Mouse (Mus musculus) kidney, embryonic 16.5 days (tissue): Measurements from ENCODE around the gene Spata1. TPM values are rescaled to one million over a fixed set of nuclear protein-coding genes. Genes with fewer than 3 reads are reported as not detected.

ENCODE experiments used
- ATAC-seq: fragments of 200-750 bp; cut with Nextera tagmentation; 2 replicates; pipeline ENCODE4 v1.8.0; 2017; ENCODE audit warnings: moderate TSS enrichment; ENCODE audit not compliant: low FRiP score, low TSS enrichment
- H3K27ac ChIP-seq: fragments of 300-500 bp; sonication (generic); 2 replicates; pipeline ENCODE4 v1.5.1; 2014; ENCODE audit warnings: low read length
- H3K27me3 ChIP-seq: fragments of 300-500 bp; sonication (generic); 2 replicates; pipeline ENCODE4 v1.6.1; 2014; ENCODE audit warnings: low read length, control low read depth, mixed read lengths; ENCODE audit not compliant: insufficient read depth
- H3K36me3 ChIP-seq: fragments of 300-500 bp; sonication (generic); 2 replicates; pipeline ENCODE4 v1.6.1; 2014; ENCODE audit warnings: low read length, control low read depth, mixed read lengths; ENCODE audit not compliant: insufficient read depth
- H3K4me1 ChIP-seq: fragments of 300-500 bp; sonication (generic); 2 replicates; pipeline ENCODE4 v1.6.1; 2014; ENCODE audit warnings: low read length, control low read depth, mixed read lengths; ENCODE audit not compliant: insufficient read depth
- H3K4me2 ChIP-seq: fragments of 300-500 bp; sonication (generic); replicated peaks from 2 replicates; pipeline ENCODE4 v1.6.1; 2014; ENCODE audit warnings: low read depth, low read length
- H3K4me3 ChIP-seq: fragments of 300-500 bp; sonication (generic); 2 replicates; pipeline ENCODE4 v1.5.1; 2014; ENCODE audit warnings: mild to moderate bottlenecking, low read length
- H3K9ac ChIP-seq: fragments of 300-500 bp; sonication (generic); replicated peaks from 2 replicates; pipeline ENCODE4 v1.6.1; 2014; ENCODE audit warnings: low read length
- H3K9me3 ChIP-seq: fragments of 300-500 bp; sonication (generic); 2 replicates; pipeline ENCODE4 v1.6.1; 2016; ENCODE audit warnings: low read length, control low read depth
- WGBS: fragments of 180-500 bp; shearing (Covaris S2); extraction: QIAGEN DNeasy Blood & Tissue Kit; methylation state at CpG from one replicate; pipeline ENCODE4 v1.1.7; 2014; 5-methylcytosine and 5-hydroxymethylcytosine counted together
- polyA plus RNA-seq: library from polyadenylated mRNA; unstranded; fragments of >200 nt; fragmentation: Nextera tagmentation; extraction: Ambion mirVana; gene quantifications from 2 replicates; pipeline ENCODE4 v1.2.1, GENCODE M21; 2015

Spata1 gene
- 5.1 and 6.4 TPM in 2 replicates for polyA plus RNA-seq

- WGBS, result 0% methylated on average over 47 of the region's 88 CpGs
- ATAC-seq, result peak; percentile 96
- peaks cover 8% of the 10 kb centered on the region for H3K36me3 ChIP-seq
- peak within 1 kb of the TSS; percentile 84 for H3K4me2 ChIP-seq
- no peaks in the 10 kb centered on the region for H3K27me3 ChIP-seq
- H3K9me3 ChIP-seq, result no peaks in the 10 kb centered on the region
- H3K4me3 ChIP-seq, result peak within 1 kb of the TSS; percentile 95
- H3K4me1 ChIP-seq, result peaks cover 27% of the 10 kb centered on the region
- H3K9ac ChIP-seq, result peak within 1 kb of the TSS; percentile 98
- H3K27ac ChIP-seq, result peak within 1 kb of the TSS; percentile 97
Observed at GRCm38 (mm10) chr3:146499431-146500002, at the start of gene Spata1, which contains the start of gene Gng5. TSS of gene Spata1 (minus strand) at chr3:146499753. TSS of gene Gng5 (plus strand) at chr3:146499807.

- Histone ChIP-seq H3K27ac (no peak overlapping the region), H3K4me2 (no peak overlapping the region), H3K27me3 (no peaks in the 10 kb centered on the region), H3K9ac (no peak overlapping the region), H3K4me1 (no peaks in the 10 kb centered on the region), H3K4me3 (no peak overlapping the region), H3K9me3 (no peaks in the 10 kb centered on the region), H3K36me3 (no peaks in the 10 kb centered on the region)
- no peak for ATAC-seq
- WGBS, result 7% methylated on average over 1 of the region's 1 CpGs
Observed at GRCm38 (mm10) chr3:146543632-146544031, 44.1 kb upstream of the Spata1 start.

- no peak overlapping the region for H3K9ac ChIP-seq
- no peak overlapping the region for H3K27ac ChIP-seq
- 47% methylated on average over 4 of the region's 4 CpGs for WGBS
- no peaks in the 10 kb centered on the region for H3K27me3 ChIP-seq
- H3K4me3 ChIP-seq, result no peak overlapping the region
- H3K4me1 ChIP-seq, result no peaks in the 10 kb centered on the region
- ATAC-seq, result no peak
- H3K9me3 ChIP-seq, result no peaks in the 10 kb centered on the region
- no peaks in the 10 kb centered on the region for H3K36me3 ChIP-seq
- no peak overlapping the region for H3K4me2 ChIP-seq
Observed at GRCm38 (mm10) chr3:146540521-146541273, 41.1 kb upstream of the Spata1 start.

- H3K27ac ChIP-seq, result no peak overlapping the region
- H3K9me3 ChIP-seq, result no peaks in the 10 kb centered on the region
- H3K9ac ChIP-seq, result no peak overlapping the region
- H3K27me3 ChIP-seq, result no peaks in the 10 kb centered on the region
- H3K36me3 ChIP-seq, result no peaks in the 10 kb centered on the region
- H3K4me1 ChIP-seq, result no peaks in the 10 kb centered on the region
- no peak overlapping the region for H3K4me3 ChIP-seq
- ATAC-seq, result no peak
- 65% methylated on average over 6 of the region's 6 CpGs for WGBS
- no peak overlapping the region for H3K4me2 ChIP-seq
Observed at GRCm38 (mm10) chr3:146534986-146535385, 35.4 kb upstream of the Spata1 start.

GRCm38 (mm10) chr3:146528335-146528734 is 28.8 kb upstream of the Spata1 start:
- Histone ChIP-seq H3K4me2 (no peak overlapping the region), H3K36me3 (no peaks in the 10 kb centered on the region), H3K9me3 (no peaks in the 10 kb centered on the region), H3K27ac (no peak overlapping the region), H3K9ac (no peak overlapping the region), H3K27me3 (no peaks in the 10 kb centered on the region), H3K4me3 (no peak overlapping the region), H3K4me1 (no peaks in the 10 kb centered on the region)
- WGBS, result 52% methylated on average over 2 of the region's 2 CpGs
- no peak for ATAC-seq

GRCm38 (mm10) chr3:146521652-146522020 is 22.1 kb upstream of the Spata1 start:
- Histone ChIP-seq H3K27me3 (no peaks in the 10 kb centered on the region), H3K27ac (peak overlapping the region; percentile 99), H3K36me3 (peaks cover 17% of the 10 kb centered on the region), H3K4me1 (peaks cover 13% of the 10 kb centered on the region; the same call in 1 of the 2 replicates), H3K4me2 (peak overlapping the region; percentile 63), H3K9ac (peak overlapping the region; percentile 96), H3K4me3 (peak overlapping the region; percentile 91), H3K9me3 (no peaks in the 10 kb centered on the region)
- 14% methylated on average over 8 of the region's 8 CpGs for WGBS
- ATAC-seq, result no peak

- Histone ChIP-seq H3K4me3 (peak within 1 kb of the TSS; percentile 91), H3K9ac (peak within 1 kb of the TSS; percentile 96), H3K27me3 (no peaks in the 10 kb centered on the region), H3K9me3 (no peaks in the 10 kb centered on the region), H3K4me1 (peaks cover 13% of the 10 kb centered on the region; the same call in 1 of the 2 replicates), H3K27ac (peak within 1 kb of the TSS; percentile 99), H3K36me3 (peaks cover 17% of the 10 kb centered on the region), H3K4me2 (peak within 1 kb of the TSS; percentile 63)
- peak; percentile 98 for ATAC-seq
- WGBS, result under 1% methylated on average over 55 of the region's 82 CpGs
Observed at GRCm38 (mm10) chr3:146520798-146521651, 21.5 kb upstream of the Spata1 start, which contains the start of gene Rpf1. TSS of gene Rpf1 (minus strand) at chr3:146521429.

- Histone ChIP-seq H3K9ac (peak overlapping the region; percentile 96), H3K4me2 (peak overlapping the region; percentile 63), H3K4me3 (peak overlapping the region; percentile 91), H3K4me1 (peaks cover 13% of the 10 kb centered on the region; the same call in 1 of the 2 replicates), H3K36me3 (peaks cover 17% of the 10 kb centered on the region), H3K27ac (peak overlapping the region; percentile 99), H3K9me3 (no peaks in the 10 kb centered on the region), H3K27me3 (no peaks in the 10 kb centered on the region)
- peak; percentile 1; the same call in 1 of the 2 replicates for ATAC-seq
- WGBS, result 36% methylated on average over 5 of the region's 5 CpGs
Observed at GRCm38 (mm10) chr3:146520226-146520797, 20.8 kb upstream of the Spata1 start.

GRCm38 (mm10) chr3:146506711-146507110 is 7.2 kb upstream of the Spata1 start:
- Histone ChIP-seq H3K4me2 (no peak overlapping the region), H3K36me3 (peaks cover 51% of the 10 kb centered on the region), H3K27me3 (no peaks in the 10 kb centered on the region), H3K9me3 (no peaks in the 10 kb centered on the region), H3K27ac (no peak overlapping the region), H3K9ac (no peak overlapping the region), H3K4me3 (no peak overlapping the region), H3K4me1 (peaks cover 15% of the 10 kb centered on the region)
- ATAC-seq, result no peak
- WGBS, result 95% methylated on average over 7 of the region's 7 CpGs
